Mouse (Mus musculus): ENCODE measurements around the gene C030005K15Rik. TPM values are rescaled to one million over a fixed set of nuclear protein-coding genes. Genes with fewer than 3 reads are reported as not detected.

Gene C030005K15Rik
- polyA plus RNA-seq, 1 experiment from 2014 or later: not detected

DNA sequence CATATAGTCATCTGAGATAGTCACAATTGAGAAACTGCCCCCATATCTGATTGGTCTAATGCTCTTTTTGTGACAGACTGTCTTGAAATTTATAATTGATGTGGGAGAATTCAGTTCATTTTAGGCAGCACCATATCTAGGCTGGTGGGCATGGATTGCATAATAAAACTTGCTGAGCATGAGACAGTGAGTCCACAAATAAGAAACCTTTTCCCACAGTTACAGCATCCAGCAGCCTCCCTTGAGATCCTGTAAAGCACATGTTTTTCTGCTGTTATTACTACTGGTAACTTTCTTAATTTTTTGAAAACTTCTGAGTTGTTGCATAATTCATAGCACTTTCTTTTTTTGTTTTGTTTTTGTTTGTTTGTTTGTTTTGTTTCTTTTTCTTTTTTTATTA, 43.6 kb downstream of the C030005K15Rik start:
- no peaks in the 10 kb centered on the region for H3K36me3 ChIP-seq (ENCODE audit: control insufficient read depth, insufficient read depth, low read length)
- H3K9me3 ChIP-seq (ENCODE audit: control insufficient read depth, low read length): no peaks in the 10 kb centered on the region
- DNase-seq (ENCODE audit: low spot score) (no peak), ATAC-seq (replicated peaks; ENCODE audit: low FRiP score) (no peak)
- H3K4me1 ChIP-seq (replicated peaks; ENCODE audit: control insufficient read depth, insufficient read depth, low read length): no peaks in the 10 kb centered on the region
- no peak overlapping the region for H3K9ac ChIP-seq (ENCODE audit: low read depth, low read length)
- no peak overlapping the region for H3K4me2 ChIP-seq
- no peak overlapping the region for H3K27ac ChIP-seq (ENCODE audit: low read depth, low read length)
- H3K27me3 ChIP-seq (replicated peaks; ENCODE audit: control insufficient read depth, insufficient read depth, low read length): no peaks in the 10 kb centered on the region
- no peak overlapping the region for H3K4me3 ChIP-seq (ENCODE audit: low read depth, low read length)

Other genes starting within 250 kb of the C030005K15Rik start
- 36.0 and 39.5 TPM in 2 replicates for gene Dcn, start 247.1 kb downstream of the C030005K15Rik start, polyA plus RNA-seq (2014; fragmentation: Nextera tagmentation; extraction: Ambion mirVana)
- gene Lum, start 161.6 kb downstream of the C030005K15Rik start, polyA plus RNA-seq (2014; fragmentation: Nextera tagmentation; extraction: Ambion mirVana): 62.1 and 70.1 TPM in 2 replicates
- gene Kera, start 119.9 kb downstream of the C030005K15Rik start, polyA plus RNA-seq (2014; fragmentation: Nextera tagmentation; extraction: Ambion mirVana): 0.08 and 0.23 TPM in 2 replicates
- gene Epyc, start 82.7 kb downstream of the C030005K15Rik start, polyA plus RNA-seq (2014; fragmentation: Nextera tagmentation; extraction: Ambion mirVana): 0.48 and 0.63 TPM in 2 replicates
- gene Ccer1, start 33.7 kb downstream of the C030005K15Rik start, polyA plus RNA-seq (2014; fragmentation: Nextera tagmentation; extraction: Ambion mirVana): not detected in 2 replicates

Measured in liver, embryonic 11.5 days (tissue).